Mouse (Mus musculus): ENCODE data around the gene Ncapd3.
A peak's percentile ranks its signal among the peaks of the same experiment; 100 is the strongest.

The Ncapd3 gene

GRCm38 (mm10) chr9:27043892-27044291 lies 13.9 kb downstream of the Ncapd3 start:
- no peak for DNase-seq (ENCODE audit: low spot score in 2 of 2)

- DNase-seq (ENCODE audit: low spot score in 2 of 2): no peak
Observed at GRCm38 (mm10) chr9:27049492-27049891, 19.5 kb downstream of the Ncapd3 start.

- peak; percentile 38 to 69 for DNase-seq (ENCODE audit: low spot score in 2 of 2)
Observed at GRCm38 (mm10) chr9:27058341-27058740, 28.4 kb downstream of the Ncapd3 start.

GRCm38 (mm10) chr9:27070895-27071294 lies 40.9 kb downstream of the Ncapd3 start:
- DNase-seq (ENCODE audit: low spot score in 2 of 2): no peak

GRCm38 (mm10) chr9:27074677-27075076 lies 44.7 kb downstream of the Ncapd3 start:
- DNase-seq (ENCODE audit: low spot score in 2 of 2): no peak

GRCm38 (mm10) chr9:27075812-27076211 lies 45.8 kb downstream of the Ncapd3 start:
- no peak for DNase-seq (ENCODE audit: low spot score in 2 of 2)

GRCm38 (mm10) chr9:27086256-27086655 lies 56.3 kb downstream of the Ncapd3 start:
- DNase-seq (ENCODE audit: low spot score in 2 of 2): no peak

GRCm38 (mm10) chr9:27087402-27087801 lies 57.4 kb downstream of the Ncapd3 start:
- DNase-seq (ENCODE audit: low spot score in 2 of 2): no peak

- DNase-seq (ENCODE audit: low spot score in 2 of 2): no peak
Observed at GRCm38 (mm10) chr9:27090134-27090533, 60.2 kb downstream of the Ncapd3 start.

GRCm38 (mm10) chr9:27090801-27091775 lies 61.1 kb downstream of the Ncapd3 start:
- peak; percentile 26 to 65 for DNase-seq (ENCODE audit: low spot score in 2 of 2)

GRCm38 (mm10) chr9:27092916-27093315 lies 62.9 kb downstream of the Ncapd3 start:
- DNase-seq (ENCODE audit: low spot score in 2 of 2): no peak

- no peak for DNase-seq (ENCODE audit: low spot score in 2 of 2)
Observed at GRCm38 (mm10) chr9:27098092-27098491, 68.1 kb downstream of the Ncapd3 start.

- DNase-seq (ENCODE audit: low spot score in 2 of 2): no peak
Observed at GRCm38 (mm10) chr9:27098557-27098956, 68.6 kb downstream of the Ncapd3 start.

GRCm38 (mm10) chr9:27099474-27099873 lies 69.5 kb downstream of the Ncapd3 start:
- no peak for DNase-seq (ENCODE audit: low spot score in 2 of 2)

- no peak for DNase-seq (ENCODE audit: low spot score in 2 of 2)
Observed at GRCm38 (mm10) chr9:27101466-27101865, 71.5 kb downstream of the Ncapd3 start.

- peak in 1 of 2 experiments; percentile 66 for DNase-seq (ENCODE audit: low spot score in 2 of 2)
Observed at GRCm38 (mm10) chr9:27106081-27106480, 76.1 kb downstream of the Ncapd3 start.

GRCm38 (mm10) chr9:27108451-27108850 lies 78.5 kb downstream of the Ncapd3 start:
- no peak for DNase-seq (ENCODE audit: low spot score in 2 of 2)

- DNase-seq (ENCODE audit: low spot score in 2 of 2): peak; percentile 63 to 70
Observed at GRCm38 (mm10) chr9:27109533-27110514, 79.8 kb downstream of the Ncapd3 start.

- DNase-seq (ENCODE audit: low spot score in 2 of 2): peak in 1 of 2 experiments; percentile 63
Observed at GRCm38 (mm10) chr9:27110681-27111080, 80.7 kb downstream of the Ncapd3 start.

GRCm38 (mm10) chr9:27111756-27112155 lies 81.8 kb downstream of the Ncapd3 start:
- no peak for DNase-seq (ENCODE audit: low spot score in 2 of 2)

GRCm38 (mm10) chr9:27121254-27121653 lies 91.3 kb downstream of the Ncapd3 start:
- no peak for DNase-seq (ENCODE audit: low spot score in 2 of 2)

GRCm38 (mm10) chr9:27122076-27122475 lies 92.1 kb downstream of the Ncapd3 start:
- DNase-seq (ENCODE audit: low spot score in 2 of 2): no peak

All from frontal cortex, postnatal 36 days (tissue).